Mouse (Mus musculus): ENCODE results near the gene Suv39h2. TPM values are rescaled to one million over a fixed set of nuclear protein-coding genes. Genes with fewer than 3 reads are reported as not detected.

Suv39h2 gene
- polyA plus RNA-seq, 1 experiment = 2.2 TPM

GRCm38 (mm10) chr2:3493833-3494409, 19.1 kb upstream of the Suv39h2 start:
- H3K4me1 ChIP-seq (replicated peaks; ENCODE audit: control insufficient read depth, insufficient read depth, low read length) = no peaks in the 10 kb centered on the region
- TF ChIP-seq CTCF (IDR thresholded peaks at IDR 0.05; ENCODE audit: borderline replicate concordance, control insufficient read depth, extremely low read depth, insufficient read depth, low read length, poor library complexity) (no peak), POLR2A (IDR thresholded peaks at IDR 0.05; ENCODE audit: control insufficient read depth, extremely low read depth, insufficient read depth, low read length, poor library complexity) (no peak)
- DNase-seq = no peak
- H3K27ac ChIP-seq (ENCODE audit: control insufficient read depth, insufficient read depth, low read length) = no peak overlapping the region
- 95% methylated on average over 3 of the region's 3 CpGs for WGBS
- no peaks in the 10 kb centered on the region for H3K27me3 ChIP-seq (ENCODE audit: control insufficient read depth, insufficient read depth, low read length)
- H3K36me3 ChIP-seq (ENCODE audit: control insufficient read depth, insufficient read depth, low read length) = peaks cover 84% of the 10 kb centered on the region
- H3K4me3 ChIP-seq (ENCODE audit: control insufficient read depth, insufficient read depth, low read length) = no peak overlapping the region

- Histone ChIP-seq H3K36me3 (ENCODE audit: control insufficient read depth, insufficient read depth, low read length) (peaks cover 54% of the 10 kb centered on the region), H3K27ac (ENCODE audit: control insufficient read depth, insufficient read depth, low read length) (no peak overlapping the region), H3K4me3 (ENCODE audit: control insufficient read depth, insufficient read depth, low read length) (no peak overlapping the region), H3K27me3 (ENCODE audit: control insufficient read depth, insufficient read depth, low read length) (no peaks in the 10 kb centered on the region), H3K4me1 (replicated peaks; ENCODE audit: control insufficient read depth, insufficient read depth, low read length) (no peaks in the 10 kb centered on the region)
- DNase-seq = no peak
- WGBS = 96% methylated on average over 3 of the region's 3 CpGs
- TF ChIP-seq POLR2A (IDR thresholded peaks at IDR 0.05; ENCODE audit: control insufficient read depth, extremely low read depth, insufficient read depth, low read length, poor library complexity) (no peak), CTCF (IDR thresholded peaks at IDR 0.05; ENCODE audit: borderline replicate concordance, control insufficient read depth, extremely low read depth, insufficient read depth, low read length, poor library complexity) (no peak)
These were observed 15.0 kb upstream of the Suv39h2 start for GRCm38 (mm10) chr2:3489816-3490215.

- DNase-seq = no peak
- no peaks in the 10 kb centered on the region for H3K36me3 ChIP-seq (ENCODE audit: control insufficient read depth, insufficient read depth, low read length)
- H3K27me3 ChIP-seq (ENCODE audit: control insufficient read depth, insufficient read depth, low read length) = no peaks in the 10 kb centered on the region
- H3K27ac ChIP-seq (ENCODE audit: control insufficient read depth, insufficient read depth, low read length) = no peak overlapping the region
- peaks cover 3% of the 10 kb centered on the region for H3K4me1 ChIP-seq (replicated peaks; ENCODE audit: control insufficient read depth, insufficient read depth, low read length)
- H3K4me3 ChIP-seq (ENCODE audit: control insufficient read depth, insufficient read depth, low read length) = no peak overlapping the region
- WGBS = 79% methylated on average over 3 of the region's 3 CpGs
- TF ChIP-seq CTCF (IDR thresholded peaks at IDR 0.05; ENCODE audit: borderline replicate concordance, control insufficient read depth, extremely low read depth, insufficient read depth, low read length, poor library complexity) (no peak), POLR2A (IDR thresholded peaks at IDR 0.05; ENCODE audit: control insufficient read depth, extremely low read depth, insufficient read depth, low read length, poor library complexity) (no peak)
These were observed 5.4 kb upstream of the Suv39h2 start for GRCm38 (mm10) chr2:3480239-3480638.

- WGBS = 48% methylated on average over 3 of the region's 3 CpGs
- Histone ChIP-seq H3K4me3 (ENCODE audit: control insufficient read depth, insufficient read depth, low read length) (no peak overlapping the region), H3K36me3 (ENCODE audit: control insufficient read depth, insufficient read depth, low read length) (no peaks in the 10 kb centered on the region), H3K4me1 (replicated peaks; ENCODE audit: control insufficient read depth, insufficient read depth, low read length) (peaks cover 5% of the 10 kb centered on the region), H3K27me3 (ENCODE audit: control insufficient read depth, insufficient read depth, low read length) (no peaks in the 10 kb centered on the region), H3K27ac (ENCODE audit: control insufficient read depth, insufficient read depth, low read length) (no peak overlapping the region)
- no peak for TF ChIP-seq CTCF (IDR thresholded peaks at IDR 0.05; ENCODE audit: borderline replicate concordance, control insufficient read depth, extremely low read depth, insufficient read depth, low read length, poor library complexity)
- no peak for DNase-seq
These were observed 968 bp upstream of the Suv39h2 start for GRCm38 (mm10) chr2:3475746-3476251.

- peak; percentile 62 for DNase-seq
- H3K27me3 ChIP-seq (ENCODE audit: control insufficient read depth, insufficient read depth, low read length) = no peaks in the 10 kb centered on the region
- no peak overlapping the region for H3K27ac ChIP-seq (ENCODE audit: control insufficient read depth, insufficient read depth, low read length)
- WGBS = 0% methylated on average over 46 of the region's 46 CpGs
- peak overlapping the region; percentile 78 for H3K4me3 ChIP-seq (ENCODE audit: control insufficient read depth, insufficient read depth, low read length)
- TF ChIP-seq POLR2A (IDR thresholded peaks at IDR 0.05; ENCODE audit: control insufficient read depth, extremely low read depth, insufficient read depth, low read length, poor library complexity) (no peak), CTCF (IDR thresholded peaks at IDR 0.05; ENCODE audit: borderline replicate concordance, control insufficient read depth, extremely low read depth, insufficient read depth, low read length, poor library complexity) (no peak)
- peaks cover 5% of the 10 kb centered on the region for H3K4me1 ChIP-seq (replicated peaks; ENCODE audit: control insufficient read depth, insufficient read depth, low read length)
- H3K36me3 ChIP-seq (ENCODE audit: control insufficient read depth, insufficient read depth, low read length) = no peaks in the 10 kb centered on the region; the same call in 1 of the 2 replicates
These were observed 448 bp downstream of the Suv39h2 start for GRCm38 (mm10) chr2:3474361-3474805.

- 3% methylated on average over 12 of the region's 12 CpGs for whole genome bisulfite sequencing
- Histone ChIP-seq H3K4me3 (ENCODE audit: control insufficient read depth, insufficient read depth, low read length) (peak overlapping the region; percentile 78; the same call in 1 of the 2 replicates), H3K36me3 (ENCODE audit: control insufficient read depth, insufficient read depth, low read length) (no peaks in the 10 kb centered on the region; the same call in 1 of the 2 replicates), H3K27ac (ENCODE audit: control insufficient read depth, insufficient read depth, low read length) (no peak overlapping the region), H3K4me1 (replicated peaks; ENCODE audit: control insufficient read depth, insufficient read depth, low read length) (peaks cover 5% of the 10 kb centered on the region), H3K27me3 (ENCODE audit: control insufficient read depth, insufficient read depth, low read length) (no peaks in the 10 kb centered on the region)
- DNase-seq = no peak
- TF ChIP-seq POLR2A (IDR thresholded peaks at IDR 0.05; ENCODE audit: control insufficient read depth, extremely low read depth, insufficient read depth, low read length, poor library complexity) (no peak), CTCF (IDR thresholded peaks at IDR 0.05; ENCODE audit: borderline replicate concordance, control insufficient read depth, extremely low read depth, insufficient read depth, low read length, poor library complexity) (no peak)
These were observed 940 bp downstream of the Suv39h2 start for GRCm38 (mm10) chr2:3473891-3474290.

Data from thymus, adult 2 months (tissue).